Mouse (Mus musculus) lung, embryonic 14.5 days (tissue): ENCODE measurements around the gene Cox17. TPM values are rescaled to one million over a fixed set of nuclear protein-coding genes. Genes with fewer than 3 reads are reported as not detected.
A peak's percentile ranks its signal among the peaks of the same experiment; 100 is the strongest.
"Not testable (repeated sequence)": the region's sequence is repeated elsewhere in the genome, so short reads cannot be mapped to it uniquely, and the experiment has no call there.

Source experiments
- ATAC-seq: fragments of 200-750 bp; cut with Nextera tagmentation; 2 replicates; pipeline ENCODE4 v1.8.0; 2017; ENCODE audit warnings: mild to moderate bottlenecking, moderate TSS enrichment, moderate library complexity; ENCODE audit not compliant: insufficient read depth
- DNase-seq: peaks from one replicate; pipeline ENCODE4 v3.0.0-alpha.2; 2015
- H3K27ac ChIP-seq: fragments of 300-500 bp; sonication (generic); 2 replicates; pipeline ENCODE4 v1.5.1; 2014; ENCODE audit warnings: low read depth, mild to moderate bottlenecking, moderate library complexity
- H3K27me3 ChIP-seq: fragments of 300-500 bp; sonication (generic); 2 replicates; pipeline ENCODE4 v1.6.1; 2014; ENCODE audit warnings: low read length, control low read depth; ENCODE audit not compliant: insufficient read depth
- H3K36me3 ChIP-seq: fragments of 300-500 bp; sonication (generic); 2 replicates; pipeline ENCODE4 v1.6.1; 2014; ENCODE audit warnings: control low read depth; ENCODE audit not compliant: insufficient read depth
- H3K4me1 ChIP-seq: fragments of 300-500 bp; sonication (generic); 2 replicates; pipeline ENCODE4 v1.6.1; 2014; ENCODE audit warnings: antibody characterized with exemption, control low read depth; ENCODE audit not compliant: insufficient read depth
- H3K4me2 ChIP-seq: fragments of 300-500 bp; sonication (generic); 2 replicates; pipeline ENCODE4 v1.6.1; 2014; ENCODE audit warnings: mild to moderate bottlenecking
- H3K4me3 ChIP-seq: fragments of 300-500 bp; sonication (generic); 2 replicates; pipeline ENCODE4 v1.5.1; 2014; ENCODE audit warnings: low read depth, low read length
- H3K9ac ChIP-seq: fragments of 300-500 bp; sonication (generic); 2 replicates; pipeline ENCODE4 v1.6.1; 2014
- H3K9me3 ChIP-seq: fragments of 300-500 bp; sonication (generic); 2 replicates; pipeline ENCODE4 v1.6.1; 2016; ENCODE audit warnings: low read depth, low read length, control low read depth
- CTCF ChIP-seq: IDR thresholded peaks from 2 replicates; pipeline ENCODE4 v1.5.1; 2016; ENCODE audit warnings: antibody characterized with exemption, low read depth
- WGBS: fragments of 180-500 bp; shearing (Covaris S2); extraction: QIAGEN DNeasy Blood & Tissue Kit; methylation state at CpG from one replicate; pipeline ENCODE4 v1.1.7; 2014; 5-methylcytosine and 5-hydroxymethylcytosine counted together
- polyA plus RNA-seq: library from polyadenylated mRNA; unstranded; fragments of >200 nt; fragmentation: Nextera tagmentation; extraction: Ambion mirVana; gene quantifications from 2 replicates; pipeline ENCODE4 v1.2.1, GENCODE M21; 2014

Gene Cox17
- polyA plus RNA-seq, 1 experiment from 2014 or later: 126 TPM

GRCm38 (mm10) chr16:38329340-38329739 lies 17.5 kb upstream of the Cox17 start:
- Histone ChIP-seq H3K36me3 (no peaks in the 10 kb centered on the region), H3K4me2 (no peak overlapping the region)
- peak; percentile 35 for TF ChIP-seq CTCF

DNA sequence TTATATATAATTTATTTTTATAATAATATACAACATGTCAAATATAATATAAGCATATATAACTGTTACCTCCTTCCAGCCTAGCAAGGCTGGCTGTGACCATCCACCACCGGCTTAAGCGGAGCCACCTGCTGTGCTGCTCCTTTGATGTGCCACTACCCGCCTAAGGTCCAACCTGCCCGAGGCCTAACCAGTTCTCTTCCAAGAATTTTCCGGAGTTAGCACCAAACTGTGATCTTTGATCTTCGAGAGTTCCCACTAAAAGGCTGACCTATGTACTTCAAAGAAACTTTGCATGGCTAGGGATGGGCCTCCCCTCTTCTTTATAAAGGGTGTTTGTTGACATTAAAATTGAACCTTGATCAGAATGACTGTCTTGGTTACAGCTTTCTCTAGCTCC lies 12.4 kb upstream of the Cox17 start:
- H3K9me3 ChIP-seq: no peaks in the 10 kb centered on the region
- no peak overlapping the region for H3K4me3 ChIP-seq
- DNase-seq: no peak
- H3K4me1 ChIP-seq: no peaks in the 10 kb centered on the region
- no peak overlapping the region for H3K27ac ChIP-seq
- 36% methylated on average over 6 of the region's 6 CpGs for WGBS
- H3K36me3 ChIP-seq: no peaks in the 10 kb centered on the region
- no peak for ATAC-seq
- no peaks in the 10 kb centered on the region for H3K27me3 ChIP-seq
- no peak for TF ChIP-seq CTCF
- H3K9ac ChIP-seq: no peak overlapping the region
- H3K4me2 ChIP-seq: no peak overlapping the region

More at GRCm38 (mm10) chr16:38329340-38329739, 17.5 kb upstream of the Cox17 start:
- Histone ChIP-seq H3K9ac (no peak overlapping the region), H3K27me3 (no peaks in the 10 kb centered on the region), H3K9me3 (no peaks in the 10 kb centered on the region), H3K4me1 (no peaks in the 10 kb centered on the region), H3K4me3 (no peak overlapping the region), H3K27ac (no peak overlapping the region)
- ATAC-seq (no peak), DNase-seq (no peak)
- WGBS: 85% methylated on average over 3 of the region's 3 CpGs

DNA sequence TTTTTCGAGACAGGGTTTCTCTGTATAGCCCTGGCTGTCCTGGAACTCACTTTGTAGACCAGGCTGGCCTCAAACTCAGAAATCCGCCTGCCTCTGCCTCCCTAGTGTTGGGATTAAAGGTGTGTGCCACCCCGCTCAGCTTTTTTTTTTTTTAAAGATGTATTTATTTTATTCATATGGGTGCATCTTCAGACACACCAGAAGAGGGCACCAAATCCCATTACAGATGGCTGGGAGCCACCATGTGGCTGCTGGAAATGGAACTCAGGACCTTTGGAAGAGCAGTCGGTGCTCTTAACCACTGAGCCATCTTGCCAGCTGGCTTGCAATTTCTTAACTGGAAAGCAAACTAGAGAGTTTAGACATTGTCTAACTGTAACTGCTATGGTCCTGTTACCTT lies 8.7 kb upstream of the Cox17 start:
- not testable (repeated sequence) for H3K9me3 ChIP-seq, H3K27me3 ChIP-seq, ATAC-seq, H3K36me3 ChIP-seq, DNase-seq, H3K4me2 ChIP-seq, H3K27ac ChIP-seq, H3K4me1 ChIP-seq, H3K9ac ChIP-seq, H3K4me3 ChIP-seq
- WGBS: 74% methylated on average over 4 of the region's 4 CpGs

DNA sequence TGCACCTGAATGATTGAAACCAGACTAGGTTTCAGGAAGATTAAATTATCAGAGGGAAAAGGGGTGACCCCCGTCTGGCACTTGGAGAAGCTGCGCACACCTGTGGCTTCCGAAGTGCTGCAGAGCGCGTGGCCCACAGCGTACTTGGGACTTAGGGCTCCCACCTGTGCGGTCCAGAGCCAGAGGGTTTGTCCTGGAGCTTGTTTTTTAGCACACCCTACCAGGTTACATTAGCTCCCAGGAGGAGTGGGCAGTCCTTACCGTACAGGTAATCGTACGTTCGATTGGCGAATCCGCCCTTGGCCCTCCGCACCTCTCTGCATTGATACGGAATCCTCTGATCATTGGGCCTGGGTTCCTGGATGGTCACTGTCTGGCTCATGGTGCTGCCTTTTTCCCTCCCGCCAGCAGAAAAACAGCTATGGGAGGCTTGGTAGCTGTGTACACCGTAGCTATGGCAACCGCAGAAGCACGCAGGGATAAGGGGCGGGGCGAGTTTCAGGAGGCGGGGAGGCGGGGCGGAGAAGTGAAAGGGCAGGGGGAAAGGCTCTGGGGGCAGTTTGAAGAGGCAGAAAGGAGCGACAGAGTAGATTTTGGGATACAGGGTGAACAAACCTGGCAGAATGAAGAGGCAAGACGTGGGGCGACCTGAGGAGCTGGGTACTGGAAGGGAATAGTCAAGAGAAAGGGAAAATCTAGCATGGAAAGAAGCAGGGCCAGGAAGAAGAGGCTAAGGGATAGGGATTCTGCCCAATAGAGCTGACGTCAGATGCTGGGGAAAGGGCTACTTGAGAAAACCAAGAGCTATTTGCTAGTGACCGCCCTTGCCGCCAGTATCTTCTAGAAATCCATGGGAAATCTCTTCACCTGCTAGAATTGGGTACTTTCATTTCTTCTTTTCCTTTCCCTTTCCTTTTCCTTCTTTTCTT lies 5.1 kb upstream of the Cox17 start, which contains the start of gene Maats1:
TSS of gene Maats1 (minus strand) at position 748 of the 929 bp plus-strand sequence.
- ATAC-seq (peak; percentile 89), DNase-seq (peak; percentile 89)
- Histone ChIP-seq H3K4me1 (no peaks in the 10 kb centered on the region), H3K27ac (no peak within 1 kb of the TSS), H3K9ac (peak within 1 kb of the TSS; percentile 41), H3K9me3 (no peaks in the 10 kb centered on the region), H3K4me2 (peak within 1 kb of the TSS; percentile 65), H3K27me3 (no peaks in the 10 kb centered on the region), H3K36me3 (no peaks in the 10 kb centered on the region), H3K4me3 (peak within 1 kb of the TSS; percentile 32)
- WGBS: 11% methylated on average over 30 of the region's 30 CpGs
- no peak for TF ChIP-seq CTCF

DNA sequence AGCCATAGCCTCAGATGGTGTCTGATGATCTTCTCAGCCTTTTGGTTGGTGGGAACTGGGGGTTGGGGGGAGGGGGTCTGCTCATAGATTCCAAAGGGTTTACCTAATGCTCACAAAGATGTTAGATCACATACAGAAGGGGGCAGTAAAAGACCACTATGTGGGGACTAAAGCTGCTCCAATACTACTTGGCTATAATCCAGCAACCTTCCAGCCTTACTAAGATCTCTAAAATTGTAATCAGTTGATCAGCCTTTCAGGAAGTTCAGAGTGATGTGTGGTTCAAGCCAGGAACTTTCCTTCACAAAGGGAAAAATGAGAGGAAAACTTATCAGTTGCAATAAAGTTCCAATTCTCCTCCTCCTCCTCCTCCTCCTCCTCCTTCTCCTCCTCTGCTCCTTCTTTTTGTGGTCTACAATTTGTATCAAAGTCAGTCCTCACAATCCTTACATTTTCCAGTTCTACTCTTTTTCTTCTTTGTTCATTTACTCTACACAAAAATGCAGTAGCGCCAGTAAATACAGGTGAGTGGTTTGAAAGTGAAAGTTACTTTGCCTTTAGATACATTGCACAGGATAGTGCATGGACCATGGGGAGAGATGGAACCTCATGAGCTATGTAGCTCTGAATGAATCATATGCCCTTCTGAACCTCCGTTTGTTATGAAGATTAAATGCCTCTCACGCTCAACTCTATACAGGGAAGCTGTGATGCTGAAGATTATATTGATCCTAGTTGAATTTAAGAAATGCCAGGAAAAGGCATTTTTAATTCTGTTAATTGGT lies 1.7 kb upstream of the Cox17 start:
- DNase-seq (peak; percentile 92), ATAC-seq (peak; percentile 32)
- H3K9ac ChIP-seq: no peak overlapping the region; the same call in 1 of the 2 replicates
- no peak overlapping the region for H3K4me2 ChIP-seq
- H3K27me3 ChIP-seq: no peaks in the 10 kb centered on the region
- H3K4me1 ChIP-seq: no peaks in the 10 kb centered on the region; the same call in 1 of the 2 replicates
- TF ChIP-seq CTCF: peak; percentile 64
- 67% methylated on average over 3 of the region's 3 CpGs for WGBS
- H3K9me3 ChIP-seq: no peaks in the 10 kb centered on the region
- H3K36me3 ChIP-seq: peaks cover 6% of the 10 kb centered on the region
- H3K27ac ChIP-seq: no peak overlapping the region
- no peak overlapping the region for H3K4me3 ChIP-seq

GRCm38 (mm10) chr16:38347588-38347987 lies 797 bp downstream of the Cox17 start:
- Histone ChIP-seq H3K27ac (no peak overlapping the region), H3K36me3 (peaks cover 27% of the 10 kb centered on the region), H3K4me1 (no peaks in the 10 kb centered on the region; the same call in 1 of the 2 replicates), H3K9ac (peak overlapping the region; percentile 91), H3K4me3 (peak overlapping the region; percentile 86), H3K9me3 (no peaks in the 10 kb centered on the region), H3K4me2 (peak overlapping the region; percentile 75), H3K27me3 (no peaks in the 10 kb centered on the region)
- no peak for ATAC-seq
- WGBS: 53% methylated on average over 6 of the region's 6 CpGs
- no peak for TF ChIP-seq CTCF
- DNase-seq: no peak
